Mouse (Mus musculus) cerebellum, adult 18-20 months (tissue): ENCODE measurements around the gene Maea.
A peak's percentile ranks its signal among the peaks of the same experiment; 100 is the strongest.
"Not testable (repeated sequence)": the region's sequence is repeated elsewhere in the genome, so short reads cannot be mapped to it uniquely, and the experiment has no call there.

ENCODE experiments used
- DNase-seq, 2 experiments: peaks; one replicate each; pipeline ENCODE4 v3.0.0; 2021

The Maea gene

DNA sequence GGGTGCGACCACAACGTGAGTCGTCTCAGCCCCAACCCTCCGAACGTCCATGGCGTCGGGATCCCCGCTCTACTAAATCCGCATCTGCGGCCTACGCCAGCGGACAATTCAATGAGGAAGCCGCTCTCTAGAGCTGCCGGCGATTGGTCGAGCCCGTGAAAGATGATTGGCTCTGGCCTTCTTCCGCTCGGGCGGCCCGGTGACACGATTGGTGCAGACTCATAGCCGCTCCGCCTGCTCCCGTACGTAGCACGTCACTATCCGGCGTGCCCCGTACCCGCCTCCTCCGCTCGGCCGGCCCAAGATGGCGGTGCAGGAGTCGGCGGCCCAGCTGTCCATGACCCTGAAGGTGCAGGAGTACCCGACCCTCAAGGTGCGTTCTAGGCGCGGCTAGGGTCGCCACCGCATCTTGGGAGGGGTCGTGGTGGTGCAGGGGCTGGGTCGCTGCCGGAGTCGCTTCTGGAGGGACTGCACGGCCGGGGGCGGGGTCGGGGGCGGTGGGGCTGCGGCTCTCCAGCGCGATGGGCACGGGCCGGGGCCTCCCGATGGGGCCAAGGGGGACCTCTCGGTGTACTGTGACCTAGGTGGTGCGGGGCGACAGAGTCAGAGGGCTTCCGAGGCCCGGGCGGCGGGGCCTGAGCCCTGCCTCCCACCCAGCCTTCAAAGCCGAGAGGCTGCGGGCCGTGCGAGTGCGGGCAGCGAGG lies at the start of gene Maea:
Maea (plus strand) TSS at position 237 of the 704 bp plus-strand sequence.
- DNase-seq, result peak; percentile 96 to 98

DNA sequence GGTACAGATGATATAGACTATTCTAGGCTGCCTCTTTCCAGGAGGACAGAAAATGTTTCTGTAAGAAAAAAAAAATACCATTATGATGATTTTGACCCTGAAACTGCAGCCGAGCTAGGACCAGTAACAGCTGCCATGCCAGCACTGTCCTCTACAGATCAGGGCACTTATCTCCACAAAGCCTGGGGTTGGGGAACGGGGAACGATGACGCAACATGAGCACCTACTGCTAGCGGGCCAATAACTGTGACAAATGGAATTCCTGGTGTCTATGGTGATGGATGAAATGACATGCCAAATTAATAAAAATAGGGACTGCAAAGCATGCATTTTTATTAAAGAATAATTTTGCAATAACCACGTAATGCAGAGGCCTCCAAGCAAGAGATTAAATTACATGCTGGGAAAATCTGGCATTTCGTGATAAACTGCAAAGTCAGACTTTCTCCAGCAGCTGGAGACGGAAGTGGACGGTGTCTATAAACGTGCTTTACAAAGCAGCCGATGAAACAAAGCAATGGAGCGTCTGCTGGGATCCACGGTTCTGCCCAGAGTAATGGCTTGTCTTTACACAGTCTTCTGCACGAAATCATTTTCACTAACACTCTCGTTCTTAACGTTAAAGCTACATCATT lies 41.4 kb upstream of the Maea start:
- DNase-seq, result no peak

DNA sequence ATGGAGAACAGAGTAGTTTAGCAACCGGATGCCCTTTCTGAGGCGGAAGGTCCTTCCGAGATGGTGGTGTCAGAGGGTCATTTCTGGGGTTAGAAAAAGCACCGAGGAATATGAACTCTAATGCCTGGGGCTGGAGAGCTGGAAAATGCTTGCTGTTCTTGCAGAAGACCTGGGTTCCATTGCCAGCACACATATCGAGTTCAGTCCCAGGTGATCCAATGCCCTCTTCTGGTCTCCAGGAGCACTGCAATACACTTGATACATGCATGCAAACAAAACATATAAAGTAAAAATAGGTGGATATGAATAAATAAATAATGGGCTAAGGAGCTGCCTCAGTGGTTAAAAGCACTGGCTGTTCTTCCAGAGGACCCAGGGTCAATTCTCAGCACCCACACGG lies 38.1 kb upstream of the Maea start:
- peak; percentile 25 to 30 for DNase-seq

DNA sequence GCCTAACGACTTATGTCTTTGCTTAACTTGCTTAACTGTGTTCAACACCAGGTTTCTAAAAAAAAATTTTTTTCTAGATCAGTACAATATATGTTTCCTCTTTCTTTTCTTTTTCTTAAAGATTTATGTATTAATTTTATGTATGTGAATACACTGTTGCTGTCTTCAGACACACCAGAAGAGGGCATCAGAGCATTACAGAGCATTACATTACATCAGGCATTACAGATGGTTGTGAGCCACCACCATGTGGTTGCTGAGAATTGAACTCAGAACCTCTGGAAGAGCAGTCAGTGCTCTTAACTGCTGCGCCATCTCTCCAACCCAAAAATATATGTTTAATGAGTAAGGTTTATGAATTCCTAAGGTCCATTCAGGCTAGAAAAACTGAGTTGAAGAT lies 33.5 kb upstream of the Maea start:
- DNase-seq, result no peak

DNA sequence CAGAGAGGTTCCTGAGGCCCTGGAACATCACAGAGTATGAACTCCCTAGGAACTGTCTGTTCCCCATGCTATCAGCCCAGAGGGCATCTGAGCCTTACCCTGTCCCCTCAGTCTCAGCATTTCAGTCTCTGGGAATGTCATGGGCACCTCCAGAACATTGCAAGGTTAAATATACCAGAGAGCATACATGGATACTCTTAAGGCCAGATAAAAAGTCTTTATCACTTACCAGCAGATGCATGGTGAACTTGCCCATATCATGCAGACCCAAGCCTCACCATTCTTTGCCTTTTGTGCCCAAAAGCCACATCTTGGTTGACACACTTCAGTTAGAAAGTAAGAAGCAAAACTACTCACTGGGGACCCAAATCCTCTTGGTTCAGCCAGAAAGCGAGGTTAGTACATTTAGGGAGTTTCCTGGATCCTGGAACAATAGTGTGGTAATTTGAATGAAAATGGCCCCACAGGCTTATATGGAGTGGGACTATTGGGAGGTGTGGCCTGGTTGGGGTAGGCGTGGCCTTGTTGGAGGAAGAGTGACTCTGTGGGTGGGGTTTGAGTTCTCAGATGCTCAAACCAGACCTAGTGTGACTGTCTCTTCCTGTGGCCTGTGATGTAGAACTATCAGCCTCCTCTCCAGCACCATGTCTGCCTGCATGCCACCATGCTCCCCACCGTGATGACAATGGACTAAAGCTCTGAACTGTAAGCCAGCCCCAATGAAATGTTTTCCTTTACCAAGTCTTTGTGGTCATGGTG lies 24.4 kb upstream of the Maea start:
- no peak for DNase-seq

DNA sequence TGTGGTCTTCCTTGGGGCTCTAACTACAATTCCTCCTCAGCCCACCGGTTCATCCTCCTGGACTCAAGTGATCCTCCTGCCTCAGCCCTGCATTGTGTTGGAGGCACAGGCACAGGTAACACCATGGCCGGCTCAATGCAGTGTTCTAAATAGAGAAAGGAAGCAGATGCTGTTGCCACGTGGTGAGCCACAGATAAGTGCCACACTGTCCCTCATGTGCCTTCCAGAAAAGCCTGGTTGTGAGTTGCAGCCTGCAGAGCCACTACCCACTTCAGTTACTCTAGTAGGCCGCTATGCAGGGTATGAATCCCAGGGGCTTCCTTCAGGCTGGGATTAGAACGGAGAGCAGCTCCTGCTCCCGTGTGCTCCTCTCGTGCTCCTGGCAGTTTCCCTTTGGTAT lies 23.1 kb upstream of the Maea start:
- DNase-seq, result no peak

DNA sequence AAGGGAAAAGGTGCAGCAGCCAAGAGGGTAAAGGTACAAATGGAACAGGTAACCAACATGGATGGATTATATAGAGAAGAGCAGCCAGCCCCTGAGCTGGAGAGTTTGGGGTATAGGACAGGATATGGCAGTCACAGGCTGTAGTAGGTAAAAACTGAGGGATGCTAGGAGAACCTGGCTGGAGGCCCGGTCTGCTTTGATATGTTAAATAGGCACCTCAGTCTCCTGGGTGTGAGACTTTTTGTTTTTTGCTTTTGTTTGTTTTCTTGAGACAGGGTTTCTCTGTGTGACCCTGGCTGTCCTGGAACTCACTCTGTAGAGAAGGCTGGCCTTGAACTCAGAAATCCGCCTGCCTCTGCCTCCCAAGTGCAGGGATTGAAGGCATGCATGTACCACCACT lies 10.8 kb upstream of the Maea start:
- no peak for DNase-seq

DNA sequence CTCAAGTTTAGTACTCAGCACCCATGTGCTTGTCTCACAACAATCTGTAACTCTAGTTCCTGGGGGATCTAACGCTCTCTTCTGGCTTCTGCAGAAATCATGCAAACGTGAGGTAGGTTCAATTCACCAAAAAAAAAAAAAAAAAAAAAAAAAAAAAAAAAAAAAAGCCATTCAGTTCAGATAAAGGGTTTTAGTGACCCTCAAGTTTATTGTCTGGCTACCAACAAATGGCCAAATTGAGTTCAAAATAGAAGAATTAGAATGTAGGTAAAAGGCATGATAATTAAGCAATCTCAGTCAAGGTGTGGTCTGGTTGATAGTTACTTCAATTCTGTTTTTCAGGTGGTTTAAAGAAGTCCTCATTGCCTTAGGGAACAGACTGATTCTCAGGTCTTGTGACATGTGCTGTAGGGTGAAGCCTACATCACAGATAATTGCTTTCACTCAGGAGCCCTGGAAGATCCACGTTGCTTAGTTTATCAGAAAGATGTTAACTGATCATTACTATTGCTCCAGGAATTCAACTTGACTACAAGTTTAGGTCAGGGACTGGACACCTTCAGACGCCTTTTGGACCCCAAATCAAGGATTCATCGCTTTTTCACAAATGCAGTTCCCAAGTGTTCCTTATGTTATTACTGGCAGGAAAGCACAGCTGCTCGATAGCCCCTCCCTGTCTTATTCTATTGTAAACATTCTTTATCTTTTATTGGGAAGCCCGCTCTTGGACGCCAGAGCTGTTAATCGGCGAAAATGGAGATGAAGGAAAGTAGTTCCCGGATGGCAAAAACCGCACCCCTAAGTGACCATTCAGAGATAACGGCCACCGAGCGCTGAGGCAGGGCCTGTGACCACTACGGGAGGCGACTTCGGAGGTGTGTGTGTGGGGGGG lies 682 bp upstream of the Maea start:
- no peak for DNase-seq

DNA sequence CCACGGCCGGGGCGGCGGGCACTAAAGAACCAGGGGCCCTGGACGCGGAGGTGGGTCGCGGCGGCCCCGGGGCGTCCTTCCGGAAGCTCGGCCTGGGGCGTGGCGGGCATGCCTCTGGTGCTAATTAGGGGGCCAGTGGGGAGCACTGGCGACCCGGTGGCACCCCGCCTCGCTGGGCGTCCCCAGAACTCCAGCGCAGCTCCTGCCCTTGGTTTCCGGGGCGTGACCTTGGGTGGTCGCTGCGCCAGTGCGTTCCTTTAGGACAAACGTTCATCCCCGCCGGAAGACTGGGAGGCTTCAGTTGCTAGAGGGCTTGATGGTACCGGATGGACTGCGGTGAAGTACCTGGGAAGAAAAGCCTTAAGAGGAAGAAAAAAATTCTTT lies 660 bp downstream of the Maea start:
- DNase-seq, result peak; percentile 11 to 43

DNA sequence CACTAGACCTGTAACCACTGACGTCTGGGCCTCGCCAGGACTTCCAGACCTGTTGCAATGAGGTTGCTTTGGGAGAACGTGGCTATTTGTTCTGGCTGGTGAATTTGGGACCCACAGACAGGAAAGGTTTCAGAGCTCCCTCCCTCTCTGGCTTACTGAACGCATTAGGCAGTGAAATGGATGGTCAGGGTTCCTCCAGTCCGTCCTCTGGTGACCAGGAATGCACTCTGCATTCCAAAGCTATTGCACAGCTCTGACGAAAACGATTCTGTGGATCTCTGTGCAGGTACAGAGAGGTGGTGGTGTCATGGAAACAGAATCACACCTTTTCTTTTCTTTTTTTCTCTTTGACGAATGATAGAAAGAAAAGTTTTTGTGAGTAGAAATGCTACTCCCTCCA lies 1.9 kb downstream of the Maea start:
- no peak for DNase-seq

DNA sequence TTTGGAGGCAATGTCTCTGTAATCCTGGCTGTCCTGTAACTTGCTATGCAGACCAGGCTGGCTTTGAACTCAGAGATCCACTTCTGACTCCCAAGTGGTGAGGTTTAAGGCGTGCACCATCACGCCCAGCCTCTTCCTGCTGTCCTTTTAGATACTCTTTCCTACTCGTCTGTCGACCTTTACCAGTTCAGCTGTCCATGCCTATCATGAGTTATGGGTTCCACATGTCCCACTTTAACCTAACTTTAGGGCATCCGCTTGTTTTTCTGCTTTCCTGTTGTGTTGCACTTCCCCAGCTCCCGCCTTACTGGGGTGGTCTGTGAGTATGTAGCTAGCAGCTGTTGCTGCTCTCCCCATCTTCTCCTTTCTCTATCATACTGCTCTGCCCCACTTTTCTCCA lies 5.9 kb downstream of the Maea start:
- no peak for DNase-seq

DNA sequence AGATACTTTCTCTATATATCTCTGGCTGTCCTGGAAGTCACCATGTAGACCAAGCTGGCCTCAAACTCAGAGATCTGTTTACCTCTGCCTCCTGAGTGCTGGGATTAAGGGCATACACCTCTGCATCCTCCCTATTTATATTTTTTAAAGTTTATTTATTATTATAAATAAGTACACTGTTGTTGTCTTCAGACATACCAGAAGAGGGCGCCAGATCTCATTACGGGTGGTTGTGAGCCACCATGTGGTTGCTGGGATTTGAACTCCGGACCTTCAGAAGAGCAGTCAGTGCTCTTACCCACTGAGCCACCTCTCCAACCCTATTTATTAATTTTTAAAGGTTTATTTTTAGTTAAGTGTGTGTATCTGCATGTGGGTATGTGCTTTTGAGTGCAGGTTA lies 6.9 kb downstream of the Maea start:
- not testable (repeated sequence) for DNase-seq

DNA sequence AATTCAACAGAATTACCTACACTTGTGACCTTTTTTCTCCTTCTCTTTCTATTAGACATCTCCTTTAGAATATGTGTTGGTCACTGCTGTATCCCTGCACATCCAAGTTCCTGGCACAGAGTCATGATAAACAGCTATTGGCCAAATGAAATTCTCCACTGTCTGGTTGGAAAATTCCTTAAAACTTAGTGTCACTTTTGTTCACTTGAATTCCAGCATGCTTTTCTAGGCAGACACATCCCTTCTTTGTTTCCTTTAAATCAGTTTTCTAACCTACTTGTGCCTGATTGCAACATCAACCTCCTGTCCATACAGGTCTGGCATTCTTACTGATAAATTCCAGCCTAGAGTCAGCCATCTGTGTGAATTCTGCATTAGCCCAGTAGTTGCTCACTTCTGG lies 7.5 kb downstream of the Maea start:
- no peak for DNase-seq

DNA sequence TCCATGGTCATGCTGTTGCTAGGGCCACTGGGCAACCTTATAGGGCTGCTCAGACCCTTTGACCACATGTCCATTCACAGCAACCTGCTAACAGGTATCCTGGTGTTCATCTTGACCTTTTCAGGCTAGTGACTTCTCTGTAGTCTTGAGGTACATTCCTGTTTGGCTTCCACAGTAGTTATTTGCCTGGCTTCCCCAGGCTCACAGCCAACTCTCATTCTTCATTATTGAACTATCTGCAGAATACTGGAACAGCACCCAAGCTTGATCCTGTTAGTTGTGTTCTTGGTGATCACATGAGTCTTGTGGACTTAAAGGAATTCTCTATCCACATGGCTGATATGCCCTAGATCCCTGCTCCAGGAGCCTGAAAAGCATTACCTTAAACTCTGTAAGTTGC lies 8.3 kb downstream of the Maea start:
- DNase-seq, result no peak

DNA sequence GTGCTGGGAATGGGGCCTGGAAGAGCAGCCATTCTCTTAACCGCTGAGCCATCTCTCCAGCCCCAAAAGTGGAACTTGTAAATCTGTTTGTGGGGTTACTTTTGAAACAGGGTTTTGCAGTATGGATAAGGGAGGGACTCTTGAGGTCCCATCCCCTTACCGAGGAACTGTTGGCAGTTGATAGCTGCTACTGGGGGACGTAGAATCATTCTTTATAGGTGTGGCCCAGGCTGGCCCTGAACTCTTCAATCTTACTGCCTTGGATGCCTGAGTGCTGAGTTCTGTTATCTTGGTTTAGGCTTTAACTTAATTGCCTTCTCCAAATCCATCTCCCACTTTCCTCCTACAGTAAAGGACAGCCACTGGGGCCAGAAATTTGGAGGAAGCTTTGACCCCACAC lies 8.8 kb downstream of the Maea start:
- no peak for DNase-seq

DNA sequence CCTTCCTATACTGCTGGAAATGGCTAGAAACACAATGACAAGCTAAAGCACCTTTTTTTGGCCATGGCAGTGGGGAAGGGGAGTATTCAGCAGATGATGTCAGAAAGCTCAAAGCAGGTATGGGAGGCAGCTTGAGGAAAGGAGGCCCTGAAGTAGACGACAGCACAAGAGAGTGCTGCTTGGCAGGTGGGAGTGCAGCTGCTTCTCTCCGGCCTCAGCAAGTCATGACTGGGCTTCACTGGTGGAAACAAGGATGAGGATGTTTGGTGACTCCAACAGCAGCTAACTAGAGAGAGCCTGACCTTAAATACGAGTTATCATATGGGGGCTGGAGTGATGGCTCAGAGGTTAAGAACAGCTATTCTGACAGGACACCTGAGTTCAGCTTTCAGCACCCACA lies 12.3 kb downstream of the Maea start:
- no peak for DNase-seq

DNA sequence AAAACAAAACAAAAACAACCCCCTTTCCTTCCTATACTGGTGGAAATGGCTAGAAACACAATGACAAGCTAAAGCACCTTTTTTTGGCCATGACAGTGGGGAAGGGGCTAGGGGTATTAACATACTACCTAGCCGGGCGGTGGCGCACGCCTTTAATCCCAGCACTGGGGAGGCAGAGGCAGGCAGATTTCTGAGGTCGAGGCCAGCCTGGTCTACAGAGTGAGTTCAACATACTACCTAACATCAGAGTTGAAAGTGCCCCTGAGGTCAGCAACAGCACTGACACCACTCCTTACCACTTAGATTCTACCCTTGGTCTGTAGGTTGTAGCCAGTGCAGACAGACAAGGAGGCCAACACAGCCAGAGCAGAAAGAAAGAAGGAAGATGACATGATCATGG lies 13.9 kb downstream of the Maea start:
- no peak for DNase-seq

DNA sequence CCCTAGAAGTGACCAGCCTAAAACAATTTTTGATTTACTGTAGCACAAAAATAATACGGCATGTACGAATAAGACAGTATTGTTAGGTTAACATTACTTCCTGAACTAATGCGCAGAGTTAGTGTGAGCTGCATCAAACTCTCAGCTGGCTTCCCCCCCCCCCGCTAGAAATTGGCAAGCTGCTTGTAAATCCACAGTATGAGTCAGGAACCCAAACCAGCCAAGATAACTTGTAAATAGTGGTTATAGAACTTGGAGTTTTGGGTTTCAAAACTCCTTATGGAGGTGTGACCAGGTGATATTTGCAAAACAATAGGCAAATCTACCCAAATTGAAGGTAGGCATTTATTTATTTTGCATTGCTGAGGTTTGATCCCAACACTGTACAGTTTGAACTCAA lies 14.4 kb downstream of the Maea start:
- DNase-seq, result no peak

DNA sequence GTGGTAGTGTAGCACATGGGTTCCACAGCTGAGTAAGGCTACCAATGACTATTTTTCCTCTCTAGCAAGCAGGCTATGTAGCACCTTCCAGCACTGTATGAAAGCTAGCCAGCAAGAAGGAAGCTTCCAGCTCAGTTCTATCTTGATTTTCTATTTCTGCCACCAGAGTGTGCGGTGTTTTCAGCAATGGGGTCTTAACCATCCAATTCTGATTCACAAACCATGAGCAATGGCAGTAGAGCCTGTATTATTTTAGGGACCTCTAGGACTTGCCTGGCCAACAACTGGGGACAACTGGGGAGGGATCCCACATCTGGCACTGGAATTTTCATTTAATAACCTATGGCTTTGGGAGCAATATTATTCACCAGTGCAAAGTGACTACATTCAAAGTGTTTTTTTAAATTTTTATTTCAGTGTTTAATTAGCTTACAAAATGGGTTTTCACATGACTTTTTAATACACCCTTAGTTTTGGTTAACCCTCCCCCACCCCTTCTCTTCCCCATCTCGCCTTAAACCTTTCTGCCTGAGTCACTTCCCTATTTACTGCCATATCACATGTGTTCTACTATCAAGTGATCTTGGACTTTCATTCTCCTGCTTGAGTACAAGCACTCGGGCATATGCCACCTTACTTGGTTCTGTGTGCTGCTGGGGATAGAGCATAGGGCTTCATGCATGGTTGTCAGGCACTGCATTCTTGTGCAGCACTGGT lies 16.4 kb downstream of the Maea start:
- no peak for DNase-seq

DNA sequence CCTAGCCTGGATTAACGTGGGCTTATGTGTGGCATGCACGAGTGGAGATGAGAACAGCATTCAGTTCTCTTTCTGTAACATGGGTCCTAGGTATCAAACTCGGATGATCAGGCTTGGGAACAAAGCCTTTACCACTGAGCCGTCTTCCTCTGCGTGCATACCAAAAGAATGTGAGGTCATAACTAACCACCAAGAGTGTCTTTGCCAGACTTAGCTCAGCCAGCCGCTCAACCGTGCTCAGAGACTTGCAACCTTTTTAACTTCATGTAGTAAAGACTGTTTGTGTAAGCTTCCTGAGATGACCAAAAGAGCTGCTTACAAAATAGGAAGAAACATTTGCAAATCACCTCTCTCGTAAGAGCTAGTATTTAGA lies 16.9 kb downstream of the Maea start:
- DNase-seq, result no peak

DNA sequence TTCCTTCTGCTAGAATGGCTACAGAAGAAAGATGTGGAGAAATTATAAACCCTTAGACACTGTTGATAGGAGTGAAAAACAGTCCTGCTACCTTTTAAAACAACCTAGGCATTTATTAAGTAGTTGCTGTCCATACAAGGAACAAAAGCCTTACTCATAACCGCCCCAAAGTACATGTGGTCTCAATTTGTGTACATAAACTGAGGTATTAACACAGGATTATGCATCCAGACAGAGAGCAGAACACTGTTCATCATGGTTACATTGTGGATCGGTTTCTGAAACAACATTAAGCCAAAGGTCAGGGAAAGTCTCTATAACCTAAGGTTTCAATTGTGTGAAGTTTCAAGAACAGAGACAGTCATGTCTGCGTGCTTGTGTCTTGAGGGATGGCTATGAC lies 17.7 kb downstream of the Maea start:
- DNase-seq, result no peak

DNA sequence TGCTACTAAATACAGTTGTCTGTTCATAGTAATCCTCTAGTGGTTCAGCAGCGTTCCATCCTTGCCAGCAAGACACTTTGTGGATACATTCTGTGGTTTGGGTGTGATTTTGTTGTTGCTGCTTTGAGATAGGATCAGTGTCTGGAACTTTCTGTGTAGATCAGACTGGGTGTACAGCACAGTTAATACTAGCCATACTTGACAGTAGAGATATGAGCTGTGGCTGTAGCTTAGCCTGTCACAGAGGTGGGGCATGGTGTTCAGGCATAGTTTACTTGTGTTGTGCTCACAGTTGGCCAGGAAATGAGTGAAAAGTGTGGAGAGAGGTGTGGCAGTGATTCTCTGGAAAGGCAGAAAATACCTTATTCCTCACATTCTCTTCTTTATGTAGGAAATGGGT lies 22.2 kb downstream of the Maea start:
- DNase-seq, result no peak

DNA sequence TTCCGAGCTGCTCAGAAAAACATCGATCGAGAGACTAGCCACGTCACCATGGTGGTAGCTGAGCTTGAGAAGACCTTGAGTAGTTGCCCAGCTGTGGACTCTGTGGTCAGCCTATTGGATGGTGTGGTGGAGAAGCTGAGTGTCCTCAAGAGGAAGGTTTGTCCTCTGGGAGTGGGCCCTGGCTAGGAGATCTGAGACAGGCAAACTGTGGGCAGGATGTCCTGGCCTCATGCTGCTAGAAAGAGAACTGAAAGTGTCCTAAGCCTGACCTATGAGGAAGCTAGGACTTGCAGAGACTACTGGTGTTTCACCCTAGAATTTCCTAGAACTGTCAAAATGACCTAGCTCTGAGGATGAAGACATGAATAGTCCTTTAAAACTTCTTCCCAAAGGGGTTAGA lies 23.2 kb downstream of the Maea start:
- no peak for DNase-seq
